8 mouse cellular contexts compared by ENCODE assay signal in genomic region chrX:12087511-12088300, GRCm38 (mm10).
DNase-seq lines count a peak whose midpoint lies in the region; ATAC-seq and TF ChIP-seq lines count a peak whose summit lies in the region.

No protein-coding gene starts in this region.

- peaks cover 47% of the 10 kb centered on the region for H3K4me1 ChIP-seq in G1E (ENCODE audit: insufficient read depth, low read depth, low read length)
- H3K4me1 ChIP-seq in embryonic facial prominence, embryonic 12.5 days = peaks cover 29% of the 10 kb centered on the region
- H3K4me1 ChIP-seq in heart, embryonic 11.5 days (ENCODE audit: control insufficient read depth, insufficient read depth, low read length) = peaks cover 32% of the 10 kb centered on the region
- H3K4me1 ChIP-seq in kidney, embryonic 15.5 days = peaks cover 74% of the 10 kb centered on the region
- H3K4me1 ChIP-seq in lung, embryonic 16.5 days (replicated peaks; ENCODE audit: control insufficient read depth, insufficient read depth, low read length) = peaks cover 28% of the 10 kb centered on the region
- peaks cover 24% of the 10 kb centered on the region for H3K4me1 ChIP-seq in olfactory bulb, adult 2 months (ENCODE audit: control insufficient read depth, insufficient read depth, low read length)

- WGBS in embryonic facial prominence, embryonic 12.5 days = 1% methylated on average over 55 of the region's 55 CpGs
- WGBS in heart, embryonic 11.5 days (ENCODE audit: insufficient replicate concordance) = 2% methylated on average over 38 of the region's 55 CpGs
- 1% methylated on average over 50 of the region's 55 CpGs for WGBS in kidney, embryonic 15.5 days
- WGBS in lung, embryonic 16.5 days = under 1% methylated on average over 39 of the region's 55 CpGs
- WGBS in olfactory bulb, adult 2 months = 4% methylated on average over 55 of the region's 55 CpGs

- no peak for ATAC-seq in G1E (ENCODE audit: extremely low read depth, insufficient number of reproducible peaks, low FRiP score, poor library complexity, severe bottlenecking)
- no peak for ATAC-seq in embryonic facial prominence, embryonic 12.5 days (ENCODE audit: insufficient number of reproducible peaks, insufficient read depth, low FRiP score, low TSS enrichment)
- 0 out of 2 replicates have a peak, but pooled peaks have one; percentile 6 for ATAC-seq in heart, embryonic 11.5 days (replicated peaks; ENCODE audit: insufficient number of reproducible peaks, low FRiP score, low TSS enrichment)
- no peak for ATAC-seq in kidney, embryonic 15.5 days (replicated peaks; ENCODE audit: low FRiP score)
- ATAC-seq in lung, embryonic 16.5 days (ENCODE audit: low read depth) = peak; percentile 17; the same call in 1 of the 2 replicates

- TF ChIP-seq POLR2A in olfactory bulb, adult 2 months (IDR thresholded peaks at IDR 0.05; ENCODE audit: insufficient read depth, low read depth, low read length) = no peak

- DNase-seq in 416B (ENCODE audit: low read depth) = peak; percentile 63
- DNase-seq in G1E (ENCODE audit: low spot score) = no peak
- no peak for DNase-seq in frontal cortex, postnatal 25 days (ENCODE audit: low spot score in 2 of 2)

- peak overlapping the region; percentile 55 for H3K9ac ChIP-seq in embryonic facial prominence, embryonic 12.5 days
- peak overlapping the region; percentile 81 for H3K9ac ChIP-seq in heart, embryonic 11.5 days (ENCODE audit: low read depth, low read length)
- H3K9ac ChIP-seq in kidney, embryonic 15.5 days = peak overlapping the region; percentile 55
- peak overlapping the region; percentile 76 for H3K9ac ChIP-seq in lung, embryonic 16.5 days (ENCODE audit: low read length)

- no peak for TF ChIP-seq CTCF in G1E (IDR thresholded peaks at IDR 0.05; ENCODE audit: low read depth, low read length)
- no peak for TF ChIP-seq CTCF in olfactory bulb, adult 2 months (IDR thresholded peaks at IDR 0.05; ENCODE audit: insufficient read depth, low read depth, low read length)

- H3K4me3 ChIP-seq in G1E (ENCODE audit: low read depth, low read length) = peak overlapping the region; percentile 75
- H3K4me3 ChIP-seq in embryonic facial prominence, embryonic 12.5 days = peak overlapping the region; percentile 44
- peak overlapping the region; percentile 53 for H3K4me3 ChIP-seq in heart, embryonic 11.5 days (ENCODE audit: low read depth, low read length)
- peak overlapping the region; percentile 54 for H3K4me3 ChIP-seq in kidney, embryonic 15.5 days (replicated peaks)
- H3K4me3 ChIP-seq in lung, embryonic 16.5 days (ENCODE audit: low read length) = peak overlapping the region; percentile 57
- peak overlapping the region; percentile 53 for H3K4me3 ChIP-seq in olfactory bulb, adult 2 months (ENCODE audit: insufficient read depth, low read depth, low read length)

- no peaks in the 10 kb centered on the region for H3K36me3 ChIP-seq in G1E (replicated peaks)
- H3K36me3 ChIP-seq in embryonic facial prominence, embryonic 12.5 days = no peaks in the 10 kb centered on the region
- no peaks in the 10 kb centered on the region for H3K36me3 ChIP-seq in heart, embryonic 11.5 days (ENCODE audit: control insufficient read depth, insufficient read depth, low read length)
- H3K36me3 ChIP-seq in kidney, embryonic 15.5 days = no peaks in the 10 kb centered on the region
- no peaks in the 10 kb centered on the region for H3K36me3 ChIP-seq in lung, embryonic 16.5 days (ENCODE audit: control insufficient read depth, insufficient read depth, low read length)

- peak overlapping the region; percentile 84 for H3K4me2 ChIP-seq in embryonic facial prominence, embryonic 12.5 days (replicated peaks)
- H3K4me2 ChIP-seq in heart, embryonic 11.5 days = peak overlapping the region; percentile 84
- peak overlapping the region; percentile 84 for H3K4me2 ChIP-seq in kidney, embryonic 15.5 days
- H3K4me2 ChIP-seq in lung, embryonic 16.5 days (ENCODE audit: low read depth, low read length) = peak overlapping the region; percentile 85

- no peaks in the 10 kb centered on the region for H3K9me3 ChIP-seq in G1E (replicated peaks)
- H3K9me3 ChIP-seq in embryonic facial prominence, embryonic 12.5 days = no peaks in the 10 kb centered on the region
- no peaks in the 10 kb centered on the region for H3K9me3 ChIP-seq in heart, embryonic 11.5 days (replicated peaks; ENCODE audit: control insufficient read depth, low read length)
- H3K9me3 ChIP-seq in kidney, embryonic 15.5 days (replicated peaks) = no peaks in the 10 kb centered on the region
- H3K9me3 ChIP-seq in lung, embryonic 16.5 days (ENCODE audit: control insufficient read depth, low read length) = no peaks in the 10 kb centered on the region; the same call in 1 of the 2 replicates

- H3K27me3 ChIP-seq in G1E (ENCODE audit: insufficient read depth, low read length) = peaks cover 3% of the 10 kb centered on the region; the same call in 1 of the 2 replicates
- H3K27me3 ChIP-seq in embryonic facial prominence, embryonic 12.5 days = peaks cover 90% of the 10 kb centered on the region
- peaks cover 74% of the 10 kb centered on the region for H3K27me3 ChIP-seq in heart, embryonic 11.5 days (ENCODE audit: control insufficient read depth, insufficient read depth, low read length)
- H3K27me3 ChIP-seq in kidney, embryonic 15.5 days = peaks cover 96% of the 10 kb centered on the region
- H3K27me3 ChIP-seq in lung, embryonic 16.5 days (ENCODE audit: control insufficient read depth, insufficient read depth, low read depth, low read length) = peaks cover 77% of the 10 kb centered on the region

- peak overlapping the region; percentile 78 for H3K27ac ChIP-seq in embryonic facial prominence, embryonic 12.5 days
- H3K27ac ChIP-seq in heart, embryonic 11.5 days (ENCODE audit: low read depth, low read length) = peak overlapping the region; percentile 95
- peak overlapping the region; percentile 96 for H3K27ac ChIP-seq in kidney, embryonic 15.5 days
- H3K27ac ChIP-seq in lung, embryonic 16.5 days (ENCODE audit: low read length) = peak overlapping the region; percentile 96
- peak overlapping the region; percentile 68 for H3K27ac ChIP-seq in olfactory bulb, adult 2 months (ENCODE audit: insufficient read depth, low read depth, low read length)

Comparison
In these comparisons a context has a peak if more than half of its experiments do, and no peak if none do; other contexts are left out.
1. ATAC-seq: peak in heart, embryonic 11.5 days (single experiment) and lung, embryonic 16.5 days (single experiment); none in G1E (single experiment), embryonic facial prominence, embryonic 12.5 days (single experiment) and kidney, embryonic 15.5 days (single experiment).
2. Peak in every context shown above with its lines, with median percentiles within 50 percentile points of each other: H3K4me3 ChIP-seq, H3K27ac ChIP-seq, H3K4me2 ChIP-seq and H3K9ac ChIP-seq.